Mouse (Mus musculus): ENCODE measurements around the gene Podxl2. TPM values are rescaled to one million over a fixed set of nuclear protein-coding genes. Genes with fewer than 3 reads are reported as not detected.

Podxl2 gene
- polyA plus RNA-seq, 1 experiment from 2014 or later, result 52.8 TPM

DNA sequence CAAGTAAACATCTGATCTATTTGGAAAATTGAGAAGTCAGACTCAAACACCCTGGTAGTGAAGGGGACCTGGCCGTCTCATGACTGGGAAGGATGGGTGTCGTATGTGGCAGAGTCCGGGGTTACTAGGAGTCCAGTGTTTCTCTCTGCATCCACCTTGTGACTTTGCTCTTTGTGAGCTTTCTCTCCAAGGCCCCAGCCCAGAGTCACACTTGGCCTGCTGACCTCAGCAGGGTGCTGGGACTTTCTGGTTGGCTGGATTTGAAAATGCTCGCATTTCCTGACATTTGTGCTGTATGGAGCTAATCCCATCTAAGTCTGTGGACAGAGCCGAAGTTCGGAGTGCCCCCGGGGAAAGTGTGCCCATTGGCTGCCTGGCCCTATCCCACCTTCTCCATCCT lies 30.2 kb upstream of the Podxl2 start:
- H3K9ac ChIP-seq (ENCODE audit: low read depth, low read length), result no peak overlapping the region
- ATAC-seq (ENCODE audit: low FRiP score, low TSS enrichment), result no peak

DNA sequence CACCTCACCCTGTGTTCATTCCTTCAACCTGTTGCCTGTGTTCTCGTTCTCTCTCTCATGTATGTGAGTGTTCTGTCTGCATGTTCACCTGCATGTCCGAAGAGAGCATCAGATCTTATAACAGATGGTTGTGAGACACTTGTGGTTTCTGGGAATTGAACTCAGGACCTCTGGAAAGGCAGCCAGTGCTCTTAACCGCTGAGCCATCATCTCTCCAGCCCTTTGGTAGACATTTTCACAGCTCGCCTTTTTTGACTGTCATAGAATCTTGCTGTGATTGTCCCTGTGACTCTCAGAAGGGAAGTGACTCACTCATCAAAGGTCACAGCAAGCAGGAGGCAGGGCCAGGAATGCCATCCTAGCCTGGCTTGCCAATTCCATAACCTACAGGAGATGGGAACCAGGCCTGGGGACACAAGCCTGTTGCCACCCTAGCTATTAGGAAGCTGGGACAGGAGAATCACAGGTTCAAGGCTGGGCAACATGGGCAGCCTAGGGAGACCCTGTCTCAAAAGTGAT lies 29.7 kb upstream of the Podxl2 start:
- Histone ChIP-seq H3K4me1 (ENCODE audit: control insufficient read depth, insufficient read depth, low read length) (peaks cover 21% of the 10 kb centered on the region), H3K4me3 (ENCODE audit: low read length) (no peak overlapping the region), H3K27me3 (ENCODE audit: control insufficient read depth, insufficient read depth, low read length) (no peaks in the 10 kb centered on the region), H3K9me3 (ENCODE audit: control insufficient read depth, low read length) (no peaks in the 10 kb centered on the region), H3K9ac (ENCODE audit: low read depth, low read length) (no peak overlapping the region), H3K27ac (ENCODE audit: low read depth, low read length) (no peak overlapping the region), H3K4me2 (replicated peaks; ENCODE audit: low read depth, low read length) (no peak overlapping the region), H3K36me3 (ENCODE audit: control insufficient read depth, insufficient read depth, low read length) (peaks cover 4% of the 10 kb centered on the region; the same call in 1 of the 2 replicates)
- 85% methylated on average over 4 of the region's 4 CpGs for WGBS
- ATAC-seq (ENCODE audit: low FRiP score, low TSS enrichment), result no peak

More for the DNA sequence above, 30.2 kb upstream of the Podxl2 start:
- Histone ChIP-seq H3K36me3 (ENCODE audit: control insufficient read depth, insufficient read depth, low read length) (peaks cover 9% of the 10 kb centered on the region; the same call in 1 of the 2 replicates), H3K27ac (ENCODE audit: low read depth, low read length) (no peak overlapping the region), H3K27me3 (ENCODE audit: control insufficient read depth, insufficient read depth, low read length) (no peaks in the 10 kb centered on the region), H3K4me1 (ENCODE audit: control insufficient read depth, insufficient read depth, low read length) (peaks cover 21% of the 10 kb centered on the region), H3K4me2 (replicated peaks; ENCODE audit: low read depth, low read length) (no peak overlapping the region), H3K9me3 (ENCODE audit: control insufficient read depth, low read length) (no peaks in the 10 kb centered on the region), H3K4me3 (ENCODE audit: low read length) (no peak overlapping the region)
- WGBS, result 78% methylated on average over 7 of the region's 7 CpGs

DNA sequence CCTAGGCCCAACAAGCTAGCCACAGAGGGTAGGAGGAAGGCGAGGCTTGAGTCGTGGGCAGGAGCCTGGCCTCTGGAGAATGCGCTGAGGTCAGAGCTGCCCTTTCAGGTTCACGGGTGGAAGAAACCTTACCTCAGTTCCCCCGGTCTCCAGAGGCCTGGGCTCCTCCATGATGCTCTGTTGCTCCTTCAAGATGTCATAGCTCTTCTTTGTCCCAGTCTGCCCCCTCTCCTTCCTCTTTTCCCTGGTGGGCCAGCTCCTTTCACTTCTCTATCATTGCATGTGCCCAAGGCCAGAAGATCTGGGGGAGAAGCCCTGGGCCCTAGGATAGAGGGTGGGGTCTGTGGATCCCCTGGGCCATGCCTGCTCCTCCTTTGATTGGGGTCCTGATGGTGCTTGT lies 28.9 kb upstream of the Podxl2 start:
- 70% methylated on average over 5 of the region's 5 CpGs for WGBS
- Histone ChIP-seq H3K27me3 (ENCODE audit: control insufficient read depth, insufficient read depth, low read length) (no peaks in the 10 kb centered on the region), H3K27ac (ENCODE audit: low read depth, low read length) (no peak overlapping the region), H3K9ac (ENCODE audit: low read depth, low read length) (peak overlapping the region; percentile 86), H3K4me1 (ENCODE audit: control insufficient read depth, insufficient read depth, low read length) (peaks cover 21% of the 10 kb centered on the region), H3K36me3 (ENCODE audit: control insufficient read depth, insufficient read depth, low read length) (peaks cover 2% of the 10 kb centered on the region; the same call in 1 of the 2 replicates), H3K4me2 (replicated peaks; ENCODE audit: low read depth, low read length) (peak overlapping the region; percentile 75), H3K4me3 (ENCODE audit: low read length) (peak overlapping the region; percentile 82; the same call in 1 of the 2 replicates), H3K9me3 (ENCODE audit: control insufficient read depth, low read length) (no peaks in the 10 kb centered on the region)
- no peak for ATAC-seq (ENCODE audit: low FRiP score, low TSS enrichment)

DNA sequence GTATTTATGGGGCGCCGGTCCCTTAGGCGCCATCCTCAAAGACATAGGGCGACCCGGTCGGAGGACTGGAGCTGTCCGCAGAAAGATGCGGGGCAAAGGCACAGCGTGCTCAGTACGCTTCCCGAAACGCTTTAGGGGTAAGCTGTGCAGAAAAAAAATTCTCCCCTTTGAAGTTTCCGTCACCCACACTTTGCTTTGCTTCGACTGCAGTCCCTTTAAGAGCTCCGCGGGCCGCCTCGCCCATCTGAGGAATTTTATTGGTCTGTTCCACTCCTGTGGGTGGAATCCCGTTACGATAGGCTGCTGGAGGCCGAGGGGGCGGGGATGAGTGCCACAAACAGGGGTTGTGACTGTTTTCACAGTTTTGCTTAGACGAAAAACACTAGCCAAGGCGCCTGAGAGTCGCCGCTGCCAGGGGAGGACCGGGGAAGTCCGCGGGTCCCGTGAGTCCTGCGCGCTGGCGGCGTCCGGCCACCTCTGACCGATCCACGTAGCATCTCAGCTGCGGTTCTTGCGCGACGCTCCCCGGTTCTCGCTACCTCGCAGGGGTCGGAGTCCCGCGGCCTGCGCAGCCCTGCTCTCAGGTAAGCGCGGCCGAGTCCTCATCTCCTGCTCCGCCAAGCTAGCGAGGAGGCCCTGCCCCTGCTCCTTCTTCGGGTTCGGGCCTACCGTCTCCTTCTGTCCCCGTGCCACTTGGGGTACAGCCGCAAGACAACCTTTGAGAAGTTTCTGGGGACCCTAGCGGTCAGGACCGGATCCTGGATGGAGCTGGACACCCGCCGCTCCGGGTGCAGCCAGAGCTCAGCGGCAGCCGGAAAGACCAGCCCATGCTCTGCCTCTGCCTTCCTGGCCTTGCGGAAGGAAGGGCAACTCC lies 27.3 kb upstream of the Podxl2 start, which contains the start of gene Tpra1:
Tpra1 (plus strand) TSS at position 305 of the 874 bp plus-strand sequence.
- ATAC-seq (ENCODE audit: low FRiP score, low TSS enrichment), result peak; percentile 88
- Histone ChIP-seq H3K9me3 (ENCODE audit: control insufficient read depth, low read length) (no peaks in the 10 kb centered on the region), H3K9ac (ENCODE audit: low read depth, low read length) (peak within 1 kb of the TSS; percentile 86), H3K27ac (ENCODE audit: low read depth, low read length) (peak within 1 kb of the TSS; percentile 93), H3K4me1 (ENCODE audit: control insufficient read depth, insufficient read depth, low read length) (peaks cover 23% of the 10 kb centered on the region), H3K4me2 (replicated peaks; ENCODE audit: low read depth, low read length) (peak within 1 kb of the TSS; percentile 86), H3K4me3 (ENCODE audit: low read length) (peak within 1 kb of the TSS; percentile 82), H3K27me3 (ENCODE audit: control insufficient read depth, insufficient read depth, low read length) (no peaks in the 10 kb centered on the region), H3K36me3 (ENCODE audit: control insufficient read depth, insufficient read depth, low read length) (peaks cover 1% of the 10 kb centered on the region; the same call in 1 of the 2 replicates)
- under 1% methylated on average over 66 of the region's 66 CpGs for WGBS

DNA sequence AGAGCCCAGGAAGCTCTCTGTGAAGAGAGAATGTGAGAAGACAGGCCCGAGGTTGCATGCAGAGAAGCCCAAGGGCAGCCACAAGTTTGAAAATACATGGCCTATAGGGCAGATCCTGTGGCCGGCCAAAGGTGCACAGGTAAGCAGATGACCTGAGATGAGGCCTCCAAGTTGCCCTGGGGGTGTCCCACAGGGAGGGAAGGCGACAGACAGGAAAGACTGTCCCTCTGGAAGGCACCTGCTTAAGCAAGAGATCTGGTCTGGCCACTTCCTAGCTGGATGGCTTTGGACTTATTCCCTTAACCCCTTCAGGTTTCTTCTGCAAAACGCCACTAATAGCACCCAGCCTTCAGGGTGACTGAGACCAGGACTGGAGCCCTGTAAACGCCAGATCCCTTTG lies 26.6 kb upstream of the Podxl2 start:
- no peaks in the 10 kb centered on the region for H3K9me3 ChIP-seq (ENCODE audit: control insufficient read depth, low read length)
- no peaks in the 10 kb centered on the region for H3K27me3 ChIP-seq (ENCODE audit: control insufficient read depth, insufficient read depth, low read length)
- peak overlapping the region; percentile 50 for H3K9ac ChIP-seq (ENCODE audit: low read depth, low read length)
- peaks cover 28% of the 10 kb centered on the region for H3K4me1 ChIP-seq (ENCODE audit: control insufficient read depth, insufficient read depth, low read length)
- peak overlapping the region; percentile 86 for H3K4me2 ChIP-seq (replicated peaks; ENCODE audit: low read depth, low read length)
- peaks cover 8% of the 10 kb centered on the region; the same call in 1 of the 2 replicates for H3K36me3 ChIP-seq (ENCODE audit: control insufficient read depth, insufficient read depth, low read length)
- 3% methylated on average over 5 of the region's 5 CpGs for WGBS
- peak overlapping the region; percentile 82 for H3K4me3 ChIP-seq (ENCODE audit: low read length)
- H3K27ac ChIP-seq (ENCODE audit: low read depth, low read length), result peak overlapping the region; percentile 93; the same call in 1 of the 2 replicates
- peak; percentile 3; the same call in 1 of the 2 replicates for ATAC-seq (ENCODE audit: low FRiP score, low TSS enrichment)

DNA sequence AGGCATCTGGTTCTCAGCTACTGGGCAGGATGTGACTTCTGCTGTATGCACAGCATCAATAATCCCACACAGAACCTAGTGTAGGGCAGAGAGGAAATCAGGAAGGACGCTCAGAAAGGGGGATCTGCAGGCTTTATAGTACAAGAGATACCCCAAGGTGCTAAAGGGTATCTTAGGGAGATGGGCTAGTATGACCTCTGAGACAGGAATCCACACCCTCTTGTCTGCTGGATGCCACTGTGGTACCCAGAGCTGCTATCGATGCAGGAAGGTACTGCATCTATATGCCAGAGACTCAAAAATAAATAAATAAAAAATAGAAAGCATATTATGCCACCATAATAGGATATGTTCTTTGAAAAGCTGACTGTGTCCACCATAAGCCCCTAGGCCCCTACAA lies 24.8 kb upstream of the Podxl2 start:
- 87% methylated on average over 2 of the region's 2 CpGs for WGBS
- H3K4me2 ChIP-seq (replicated peaks; ENCODE audit: low read depth, low read length), result no peak overlapping the region
- no peak overlapping the region for H3K9ac ChIP-seq (ENCODE audit: low read depth, low read length)
- H3K4me3 ChIP-seq (ENCODE audit: low read length), result no peak overlapping the region
- H3K27ac ChIP-seq (ENCODE audit: low read depth, low read length), result no peak overlapping the region
- peaks cover 27% of the 10 kb centered on the region for H3K36me3 ChIP-seq (ENCODE audit: control insufficient read depth, insufficient read depth, low read length)
- H3K27me3 ChIP-seq (ENCODE audit: control insufficient read depth, insufficient read depth, low read length), result no peaks in the 10 kb centered on the region
- no peak for ATAC-seq (ENCODE audit: low FRiP score, low TSS enrichment)
- peaks cover 24% of the 10 kb centered on the region for H3K4me1 ChIP-seq (ENCODE audit: control insufficient read depth, insufficient read depth, low read length)
- H3K9me3 ChIP-seq (ENCODE audit: control insufficient read depth, low read length), result no peaks in the 10 kb centered on the region

DNA sequence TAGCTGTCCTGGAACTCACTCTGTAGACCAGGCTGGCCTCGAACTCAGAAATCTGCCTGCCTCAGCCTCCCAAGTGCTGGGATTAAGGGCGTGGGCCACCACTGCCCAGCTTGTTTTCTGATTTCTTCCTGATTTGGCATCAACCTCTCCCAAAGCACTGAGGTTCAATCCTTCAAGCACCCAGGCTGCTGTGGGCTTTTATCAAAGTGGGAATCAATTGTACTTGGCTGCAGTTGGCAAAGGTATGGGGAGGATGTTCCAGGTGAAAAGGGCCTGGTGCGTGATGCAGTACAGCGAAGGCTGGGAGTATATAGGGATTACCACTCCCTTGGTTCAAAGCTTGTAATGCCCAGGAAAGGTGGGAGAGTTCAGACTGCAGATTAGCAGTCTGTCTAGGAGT lies 24.2 kb upstream of the Podxl2 start:
- H3K9ac ChIP-seq (ENCODE audit: low read depth, low read length), result no peak overlapping the region
- ATAC-seq (ENCODE audit: low FRiP score, low TSS enrichment), result no peak
- WGBS, result 60% methylated on average over 4 of the region's 4 CpGs
- H3K27me3 ChIP-seq (ENCODE audit: control insufficient read depth, insufficient read depth, low read length), result no peaks in the 10 kb centered on the region
- H3K36me3 ChIP-seq (ENCODE audit: control insufficient read depth, insufficient read depth, low read length), result peaks cover 32% of the 10 kb centered on the region
- peak overlapping the region; percentile 58; the same call in 1 of the 2 replicates for H3K4me3 ChIP-seq (ENCODE audit: low read length)
- no peaks in the 10 kb centered on the region for H3K9me3 ChIP-seq (ENCODE audit: control insufficient read depth, low read length)
- peak overlapping the region; percentile 57 for H3K4me2 ChIP-seq (replicated peaks; ENCODE audit: low read depth, low read length)
- H3K4me1 ChIP-seq (ENCODE audit: control insufficient read depth, insufficient read depth, low read length), result peaks cover 22% of the 10 kb centered on the region
- no peak overlapping the region; the same call in 1 of the 2 replicates for H3K27ac ChIP-seq (ENCODE audit: low read depth, low read length)

DNA sequence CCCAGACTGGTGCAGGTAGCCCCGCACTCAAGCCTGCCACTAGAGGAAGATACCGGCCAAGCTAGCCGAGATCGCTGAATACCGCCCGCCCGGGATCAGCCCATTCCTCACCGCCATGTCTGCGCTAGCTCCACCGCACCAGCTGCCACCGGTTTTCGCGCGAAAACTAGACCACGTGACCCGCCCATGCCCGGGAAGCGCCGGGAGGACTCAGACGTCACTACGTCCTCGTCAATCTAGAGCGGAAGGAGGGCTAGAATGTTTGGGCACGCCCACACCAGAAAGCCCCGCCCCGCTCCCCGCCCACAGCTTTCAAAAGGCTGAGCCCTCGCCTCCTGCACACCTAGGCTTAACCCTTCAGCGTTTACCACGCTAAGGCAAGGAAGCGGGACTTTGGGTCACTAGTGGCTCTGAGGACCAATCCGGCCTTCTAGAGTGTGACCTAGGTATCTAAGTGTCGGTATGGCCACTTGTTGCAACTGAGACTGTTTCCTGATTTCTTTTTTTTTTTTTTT lies 23.7 kb upstream of the Podxl2 start, which contains the start of gene Mcm2:
Mcm2 (minus strand) TSS at position 247 of the 515 bp plus-strand sequence.
- Histone ChIP-seq H3K4me3 (ENCODE audit: low read length) (peak within 1 kb of the TSS; percentile 58), H3K27me3 (ENCODE audit: control insufficient read depth, insufficient read depth, low read length) (no peaks in the 10 kb centered on the region), H3K4me1 (ENCODE audit: control insufficient read depth, insufficient read depth, low read length) (peaks cover 17% of the 10 kb centered on the region), H3K27ac (ENCODE audit: low read depth, low read length) (peak within 1 kb of the TSS; percentile 39; the same call in 1 of the 2 replicates), H3K4me2 (replicated peaks; ENCODE audit: low read depth, low read length) (peak within 1 kb of the TSS; percentile 57), H3K9me3 (ENCODE audit: control insufficient read depth, low read length) (no peaks in the 10 kb centered on the region), H3K9ac (ENCODE audit: low read depth, low read length) (peak within 1 kb of the TSS; percentile 72), H3K36me3 (ENCODE audit: control insufficient read depth, insufficient read depth, low read length) (peaks cover 37% of the 10 kb centered on the region)
- WGBS, result under 1% methylated on average over 33 of the region's 33 CpGs
- ATAC-seq (ENCODE audit: low FRiP score, low TSS enrichment), result peak; percentile 79

Data from kidney, embryonic 14.5 days (tissue).